Mouse (Mus musculus): ENCODE data around the gene Smyd2. TPM values are rescaled to one million over a fixed set of nuclear protein-coding genes. Genes with fewer than 3 reads are reported as not detected.

Smyd2 gene
- polyA plus RNA-seq, 1 experiment from 2014 or later = 49.8 TPM

GRCm38 (mm10) chr1:189913093-189913760 is 8.9 kb downstream of the Smyd2 start:
- no peak overlapping the region for H3K9ac ChIP-seq
- no peaks in the 10 kb centered on the region for H3K9me3 ChIP-seq (replicated peaks)
- 91% methylated on average over 21 of the region's 21 CpGs for WGBS
- no peak overlapping the region for H3K4me2 ChIP-seq (replicated peaks)
- H3K4me1 ChIP-seq = peaks cover 37% of the 10 kb centered on the region
- H3K27ac ChIP-seq = no peak overlapping the region
- H3K36me3 ChIP-seq = no peaks in the 10 kb centered on the region
- H3K4me3 ChIP-seq = no peak overlapping the region
- ATAC-seq (ENCODE audit: low FRiP score) = no peak
- H3K27me3 ChIP-seq = peaks cover 6% of the 10 kb centered on the region; the same call in 1 of the 2 replicates

- no peak overlapping the region for H3K4me3 ChIP-seq
- ATAC-seq (ENCODE audit: low FRiP score) = no peak
- H3K9ac ChIP-seq = no peak overlapping the region
- 56% methylated on average over 13 of the region's 13 CpGs for WGBS
- no peaks in the 10 kb centered on the region for H3K9me3 ChIP-seq (replicated peaks)
- peaks cover 22% of the 10 kb centered on the region for H3K4me1 ChIP-seq
- H3K4me2 ChIP-seq (replicated peaks) = no peak overlapping the region
- no peaks in the 10 kb centered on the region; the same call in 1 of the 2 replicates for H3K36me3 ChIP-seq
- H3K27me3 ChIP-seq = peaks cover 3% of the 10 kb centered on the region; the same call in 1 of the 2 replicates
- H3K27ac ChIP-seq = no peak overlapping the region
Observed at GRCm38 (mm10) chr1:189910685-189911345, 11.3 kb downstream of the Smyd2 start.

- H3K4me3 ChIP-seq = no peak overlapping the region
- peaks cover 3% of the 10 kb centered on the region; the same call in 1 of the 2 replicates for H3K9me3 ChIP-seq (replicated peaks)
- H3K4me1 ChIP-seq = peaks cover 2% of the 10 kb centered on the region; the same call in 1 of the 2 replicates
- ATAC-seq (ENCODE audit: low FRiP score) = no peak
- H3K4me2 ChIP-seq (replicated peaks) = no peak overlapping the region
- no peak overlapping the region for H3K27ac ChIP-seq
- no peak overlapping the region for H3K9ac ChIP-seq
- WGBS = 91% methylated on average over 11 of the region's 11 CpGs
- H3K27me3 ChIP-seq = no peaks in the 10 kb centered on the region
- H3K36me3 ChIP-seq = no peaks in the 10 kb centered on the region; the same call in none of the 2 replicates
Observed at GRCm38 (mm10) chr1:189903169-189903568, 19.0 kb downstream of the Smyd2 start.

- H3K36me3 ChIP-seq = no peaks in the 10 kb centered on the region; the same call in none of the 2 replicates
- no peak overlapping the region for H3K4me2 ChIP-seq (replicated peaks)
- no peak overlapping the region for H3K4me3 ChIP-seq
- no peak overlapping the region for H3K27ac ChIP-seq
- 91% methylated on average over 9 of the region's 9 CpGs for WGBS
- no peak overlapping the region for H3K9ac ChIP-seq
- H3K9me3 ChIP-seq (replicated peaks) = peaks cover 3% of the 10 kb centered on the region; the same call in 1 of the 2 replicates
- ATAC-seq (ENCODE audit: low FRiP score) = no peak
- no peaks in the 10 kb centered on the region for H3K27me3 ChIP-seq
- H3K4me1 ChIP-seq = peaks cover 2% of the 10 kb centered on the region; the same call in 1 of the 2 replicates
Observed at GRCm38 (mm10) chr1:189902413-189902812, 19.8 kb downstream of the Smyd2 start.

GRCm38 (mm10) chr1:189899526-189899925 is 22.6 kb downstream of the Smyd2 start:
- Histone ChIP-seq H3K4me3 (no peak overlapping the region), H3K9me3 (replicated peaks) (peaks cover 3% of the 10 kb centered on the region; the same call in 1 of the 2 replicates), H3K4me2 (replicated peaks) (no peak overlapping the region), H3K27me3 (no peaks in the 10 kb centered on the region), H3K9ac (no peak overlapping the region), H3K36me3 (peaks cover 14% of the 10 kb centered on the region), H3K27ac (no peak overlapping the region), H3K4me1 (peaks cover 2% of the 10 kb centered on the region; the same call in 1 of the 2 replicates)
- no peak for ATAC-seq (ENCODE audit: low FRiP score)
- WGBS = 94% methylated on average over 6 of the region's 6 CpGs

GRCm38 (mm10) chr1:189898708-189899107 is 23.5 kb downstream of the Smyd2 start:
- Histone ChIP-seq H3K9ac (no peak overlapping the region), H3K27ac (no peak overlapping the region), H3K4me2 (replicated peaks) (no peak overlapping the region), H3K9me3 (replicated peaks) (peaks cover 3% of the 10 kb centered on the region; the same call in 1 of the 2 replicates), H3K4me3 (no peak overlapping the region), H3K27me3 (no peaks in the 10 kb centered on the region), H3K4me1 (peaks cover 2% of the 10 kb centered on the region; the same call in 1 of the 2 replicates), H3K36me3 (peaks cover 16% of the 10 kb centered on the region)
- whole genome bisulfite sequencing = 91% methylated on average over 13 of the region's 13 CpGs
- no peak for ATAC-seq (ENCODE audit: low FRiP score)

GRCm38 (mm10) chr1:189897861-189898260 is 24.3 kb downstream of the Smyd2 start:
- Histone ChIP-seq H3K4me3 (no peak overlapping the region), H3K9ac (no peak overlapping the region), H3K4me1 (peaks cover 2% of the 10 kb centered on the region; the same call in 1 of the 2 replicates), H3K4me2 (replicated peaks) (no peak overlapping the region), H3K27ac (no peak overlapping the region), H3K9me3 (replicated peaks) (peaks cover 3% of the 10 kb centered on the region; the same call in 1 of the 2 replicates), H3K27me3 (no peaks in the 10 kb centered on the region), H3K36me3 (peaks cover 19% of the 10 kb centered on the region)
- 70% methylated on average over 9 of the region's 9 CpGs for WGBS
- ATAC-seq (ENCODE audit: low FRiP score) = no peak

GRCm38 (mm10) chr1:189894191-189894590 is 28.0 kb downstream of the Smyd2 start:
- WGBS = 79% methylated on average over 9 of the region's 9 CpGs

GRCm38 (mm10) chr1:189888749-189889148 is 33.4 kb downstream of the Smyd2 start:
- ATAC-seq (ENCODE audit: low FRiP score) = no peak

More at GRCm38 (mm10) chr1:189894191-189894590, 28.0 kb downstream of the Smyd2 start:
- H3K4me2 ChIP-seq (replicated peaks) = no peak overlapping the region
- no peak for ATAC-seq (ENCODE audit: low FRiP score)
- H3K9me3 ChIP-seq (replicated peaks) = no peaks in the 10 kb centered on the region
- H3K4me3 ChIP-seq = no peak overlapping the region
- H3K4me1 ChIP-seq = 0 out of 2 replicates have a peak, but pooled peaks cover 7% of the 10 kb centered on the region
- H3K36me3 ChIP-seq = peaks cover 20% of the 10 kb centered on the region
- no peak overlapping the region for H3K27ac ChIP-seq
- H3K9ac ChIP-seq = no peak overlapping the region
- no peaks in the 10 kb centered on the region for H3K27me3 ChIP-seq

GRCm38 (mm10) chr1:189887518-189887917 is 34.6 kb downstream of the Smyd2 start:
- Histone ChIP-seq H3K4me1 (peaks cover 21% of the 10 kb centered on the region), H3K36me3 (no peaks in the 10 kb centered on the region), H3K27me3 (no peaks in the 10 kb centered on the region), H3K9me3 (replicated peaks) (no peaks in the 10 kb centered on the region), H3K9ac (no peak overlapping the region), H3K4me2 (replicated peaks) (no peak overlapping the region), H3K4me3 (no peak overlapping the region), H3K27ac (no peak overlapping the region)
- ATAC-seq (ENCODE audit: low FRiP score) = peak; percentile 64
- WGBS = 33% methylated on average over 7 of the region's 7 CpGs

More at GRCm38 (mm10) chr1:189888749-189889148, 33.4 kb downstream of the Smyd2 start:
- peaks cover 5% of the 10 kb centered on the region; the same call in 1 of the 2 replicates for H3K36me3 ChIP-seq
- no peak overlapping the region for H3K9ac ChIP-seq
- 66% methylated on average over 10 of the region's 10 CpGs for WGBS
- no peaks in the 10 kb centered on the region for H3K27me3 ChIP-seq
- H3K4me1 ChIP-seq = peaks cover 21% of the 10 kb centered on the region
- H3K27ac ChIP-seq = no peak overlapping the region
- H3K4me3 ChIP-seq = no peak overlapping the region
- no peaks in the 10 kb centered on the region for H3K9me3 ChIP-seq (replicated peaks)
- no peak overlapping the region for H3K4me2 ChIP-seq (replicated peaks)

GRCm38 (mm10) chr1:189885975-189886374 is 36.2 kb downstream of the Smyd2 start:
- H3K4me3 ChIP-seq = no peak overlapping the region
- H3K4me2 ChIP-seq (replicated peaks) = no peak overlapping the region
- WGBS = 79% methylated on average over 6 of the region's 6 CpGs
- no peak overlapping the region for H3K27ac ChIP-seq
- H3K4me1 ChIP-seq = peaks cover 21% of the 10 kb centered on the region
- no peaks in the 10 kb centered on the region for H3K36me3 ChIP-seq
- H3K9me3 ChIP-seq (replicated peaks) = no peaks in the 10 kb centered on the region
- no peaks in the 10 kb centered on the region for H3K27me3 ChIP-seq
- H3K9ac ChIP-seq = no peak overlapping the region
- ATAC-seq (ENCODE audit: low FRiP score) = no peak

- no peaks in the 10 kb centered on the region for H3K36me3 ChIP-seq
- H3K4me2 ChIP-seq (replicated peaks) = no peak overlapping the region
- no peak overlapping the region for H3K4me3 ChIP-seq
- peaks cover 26% of the 10 kb centered on the region for H3K4me1 ChIP-seq
- H3K27ac ChIP-seq = no peak overlapping the region
- H3K27me3 ChIP-seq = no peaks in the 10 kb centered on the region
- no peak for ATAC-seq (ENCODE audit: low FRiP score)
- WGBS = 55% methylated on average over 13 of the region's 13 CpGs
- H3K9me3 ChIP-seq (replicated peaks) = no peaks in the 10 kb centered on the region
- H3K9ac ChIP-seq = no peak overlapping the region; the same call in 1 of the 2 replicates
Observed at GRCm38 (mm10) chr1:189884951-189885350, 37.2 kb downstream of the Smyd2 start.
